Mouse (Mus musculus): ENCODE results near the gene Trak2.
"Not testable (repeated sequence)": the region's sequence is repeated elsewhere in the genome, so short reads cannot be mapped to it uniquely, and the experiment has no call there.

Gene Trak2

DNA sequence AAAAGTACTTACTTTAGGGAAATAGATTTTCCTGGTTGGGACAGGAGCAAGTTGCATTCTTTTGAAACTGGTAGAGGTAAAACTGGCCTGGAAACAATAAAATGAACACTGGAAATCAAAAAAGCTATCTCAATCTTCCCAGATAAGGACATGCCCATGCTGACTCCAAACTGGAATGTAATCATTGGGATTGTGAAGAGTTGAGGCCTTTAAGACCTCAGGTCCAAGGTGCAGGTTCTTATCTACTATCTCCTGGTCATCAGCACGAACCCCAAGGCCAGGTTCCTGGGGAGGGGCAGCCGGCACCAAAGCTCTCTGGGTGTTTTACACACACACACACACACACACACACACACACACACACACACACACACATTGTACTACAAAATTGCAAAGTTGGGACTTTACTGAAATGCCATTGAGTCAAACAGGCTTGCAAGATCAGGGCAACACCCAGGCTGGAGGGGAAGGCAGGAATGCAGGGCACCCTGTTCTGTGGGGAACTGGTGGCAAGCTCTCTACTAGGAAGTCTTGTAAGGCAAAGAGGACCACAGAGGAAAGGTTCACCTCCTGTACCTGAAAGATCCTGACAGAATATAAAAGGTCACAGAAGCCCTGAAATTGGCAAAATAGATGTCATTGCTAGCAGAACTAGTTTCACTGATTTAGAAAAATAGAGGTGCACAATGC, 81.6 kb downstream of the Trak2 start:
- peak in 1 of 2 experiments; percentile 12 for DNase-seq (ENCODE audit: inconsistent age in 2 of 2, low spot score in 1 of 2)

DNA sequence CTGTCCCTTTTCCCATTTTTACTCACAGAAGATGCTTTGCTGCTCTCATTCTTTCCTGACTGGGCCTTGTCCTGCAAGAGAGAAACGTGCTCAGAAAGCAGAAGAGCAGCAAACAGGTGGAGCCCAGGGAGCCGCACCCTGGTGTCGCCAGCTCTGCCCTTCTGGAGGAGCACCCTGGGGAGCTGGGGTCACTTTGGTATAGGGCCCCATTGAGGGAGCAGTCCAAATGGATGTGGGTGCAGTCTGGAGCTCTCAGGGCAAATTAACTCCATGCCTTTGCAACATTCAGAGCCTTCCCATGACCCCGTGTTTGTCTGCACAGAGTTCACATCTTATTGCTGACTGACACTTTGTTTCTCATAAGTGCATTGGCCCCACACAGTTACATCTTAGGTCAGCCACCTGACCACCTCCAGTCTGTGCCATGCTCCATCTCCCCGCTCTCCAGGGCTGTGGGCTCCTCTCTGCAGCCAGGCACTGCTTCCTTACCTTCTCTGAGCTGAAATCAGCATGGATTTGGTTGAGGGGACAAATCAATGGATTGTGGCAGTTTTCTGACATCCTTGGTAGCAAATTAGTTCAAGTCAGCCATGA, 82.4 kb downstream of the Trak2 start:
- peak in 1 of 2 experiments; percentile 10 for DNase-seq (ENCODE audit: inconsistent age in 2 of 2, low spot score in 1 of 2)

DNA sequence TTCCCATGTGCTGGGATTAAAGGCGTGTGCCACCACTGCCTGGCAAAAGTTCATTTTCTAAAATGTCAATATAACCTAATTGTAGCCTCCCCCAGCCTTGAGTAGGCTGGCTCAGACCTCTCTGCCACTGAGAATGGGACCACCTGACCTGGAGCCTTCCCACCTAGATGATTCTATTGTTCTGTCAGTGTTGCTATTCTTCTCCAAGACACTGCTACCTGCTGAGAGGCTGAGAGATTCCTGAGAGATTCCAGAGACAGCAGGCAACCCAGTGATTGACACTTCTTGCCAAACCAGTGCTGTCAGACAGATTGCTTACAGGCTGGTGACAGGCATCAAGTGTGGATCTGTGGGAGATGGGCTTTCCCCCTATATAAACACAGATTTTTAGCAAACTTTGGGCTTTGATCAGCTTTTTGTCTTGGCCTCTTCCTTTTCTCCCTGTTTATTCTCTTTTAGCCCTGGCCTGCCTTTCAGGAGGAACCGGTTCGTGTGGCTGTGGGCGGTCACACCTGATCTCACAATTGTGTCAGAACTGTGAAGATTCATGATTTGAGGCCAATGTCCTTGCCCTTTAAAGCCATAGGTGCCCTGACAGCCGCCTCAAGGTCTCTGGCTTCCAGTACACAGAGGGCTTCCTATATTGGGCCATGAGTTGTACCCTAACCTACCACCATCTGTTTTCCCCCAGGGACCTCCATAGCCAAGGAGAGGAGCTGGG, 83.2 kb downstream of the Trak2 start:
- DNase-seq (ENCODE audit: inconsistent age in 2 of 2, low spot score in 1 of 2) = peak in 1 of 2 experiments; percentile 27

DNA sequence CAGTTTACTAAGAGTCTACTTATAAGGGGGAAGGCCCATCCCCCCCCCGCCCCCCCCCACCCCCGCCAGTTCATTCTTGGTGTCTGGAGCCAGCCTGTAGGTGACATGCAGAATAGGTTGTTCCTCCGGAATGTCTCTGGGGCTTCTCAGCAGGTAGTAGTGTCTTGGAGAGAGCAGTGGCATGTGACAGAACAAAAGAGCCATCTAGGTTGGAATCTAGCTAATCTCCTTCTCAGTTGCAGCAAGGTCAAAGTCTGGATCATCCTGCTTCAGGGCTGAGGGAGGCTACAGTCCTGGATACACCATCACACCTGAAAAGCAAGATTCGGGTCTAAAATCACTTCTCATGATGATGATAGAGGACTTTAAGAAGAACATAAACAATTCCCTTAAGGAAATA, 87.6 kb downstream of the Trak2 start:
- DNase-seq (ENCODE audit: inconsistent age in 2 of 2, low spot score in 1 of 2) = peak in 1 of 2 experiments; percentile 10

DNA sequence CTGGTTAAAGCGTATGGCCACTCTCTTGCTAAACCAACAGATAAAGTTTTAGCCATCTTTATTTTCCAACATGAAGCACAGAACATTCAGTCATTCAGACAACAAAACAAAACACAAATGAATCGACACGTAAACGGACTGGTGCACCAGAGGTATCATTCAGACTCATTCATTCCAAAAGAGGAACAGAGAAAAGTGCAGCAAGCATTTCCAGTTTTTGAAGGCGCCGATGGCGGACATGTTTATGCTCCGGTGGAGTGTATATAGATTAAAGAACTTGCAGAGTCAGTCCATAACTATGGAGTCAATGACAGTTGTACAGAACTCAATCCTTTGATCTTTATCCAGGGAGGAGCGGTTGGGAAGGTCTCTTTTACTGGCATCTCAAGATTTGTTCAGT, 90.0 kb downstream of the Trak2 start:
- peak in 1 of 2 experiments; percentile 10 for DNase-seq (ENCODE audit: inconsistent age in 2 of 2, low spot score in 1 of 2)

DNA sequence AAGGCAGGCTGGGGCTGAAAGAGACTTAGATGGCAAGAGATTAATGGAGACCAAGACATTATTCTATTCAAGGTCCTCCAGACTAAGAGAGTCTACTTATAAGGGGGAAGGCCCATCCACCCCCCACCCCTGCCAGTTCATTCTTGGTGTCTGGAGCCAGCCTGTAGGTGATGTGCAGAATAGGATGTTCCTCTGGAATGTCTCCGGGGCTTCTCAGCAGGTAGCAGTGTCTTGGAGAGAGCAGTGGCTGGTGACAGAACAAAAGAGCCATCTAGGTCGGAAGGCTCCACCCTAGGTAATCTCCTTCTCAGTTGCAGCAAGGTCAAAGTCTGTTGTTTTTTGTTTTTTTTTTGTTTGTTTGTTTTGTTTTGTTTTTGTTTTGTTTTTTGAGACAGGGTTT, 93.9 kb downstream of the Trak2 start:
- not testable (repeated sequence) for DNase-seq (ENCODE audit: inconsistent age in 2 of 2, low spot score in 1 of 2)

DNA sequence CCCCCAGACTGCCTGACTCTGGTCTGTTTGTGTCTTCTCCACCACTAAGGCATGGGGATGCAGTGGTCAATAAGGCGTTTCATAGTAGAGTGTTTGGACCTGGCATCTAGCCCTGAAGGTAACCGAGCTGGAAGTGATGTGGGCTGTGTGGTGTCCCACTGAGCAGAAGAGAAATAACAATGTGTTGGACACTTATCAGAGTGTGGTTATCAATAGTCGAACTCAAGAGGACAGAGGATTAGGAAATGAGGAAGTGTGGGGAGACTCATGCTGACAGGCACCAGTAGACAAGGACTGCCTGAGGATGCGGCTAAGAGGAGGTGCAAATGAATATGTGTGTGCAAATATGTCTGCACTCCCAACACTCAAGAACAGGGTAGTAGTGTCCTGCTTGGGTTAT, 96.7 kb downstream of the Trak2 start:
- peak in 1 of 2 experiments; percentile 15 for DNase-seq (ENCODE audit: inconsistent age in 2 of 2, low spot score in 1 of 2)

DNA sequence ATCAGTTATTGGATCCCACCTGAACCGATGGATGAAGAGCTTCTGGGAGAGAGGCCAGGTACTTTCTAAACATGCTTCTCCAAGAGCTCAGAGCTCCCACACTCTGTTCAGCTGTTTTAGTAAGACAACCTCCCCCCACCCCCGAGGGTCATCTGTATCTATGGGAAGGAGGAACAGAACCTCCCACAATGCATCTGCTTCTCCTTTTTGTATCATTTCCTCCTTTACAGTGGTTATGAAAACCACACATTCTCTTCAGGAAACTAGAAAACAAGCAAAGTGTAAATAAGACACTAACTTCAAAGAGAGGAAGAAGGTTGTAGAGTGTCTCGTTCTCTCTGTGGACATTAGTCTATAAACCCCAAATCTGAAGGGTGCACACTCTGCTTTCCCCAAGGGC, 112.6 kb downstream of the Trak2 start:
- DNase-seq (ENCODE audit: inconsistent age in 2 of 2, low spot score in 1 of 2) = not testable (repeated sequence)

DNA sequence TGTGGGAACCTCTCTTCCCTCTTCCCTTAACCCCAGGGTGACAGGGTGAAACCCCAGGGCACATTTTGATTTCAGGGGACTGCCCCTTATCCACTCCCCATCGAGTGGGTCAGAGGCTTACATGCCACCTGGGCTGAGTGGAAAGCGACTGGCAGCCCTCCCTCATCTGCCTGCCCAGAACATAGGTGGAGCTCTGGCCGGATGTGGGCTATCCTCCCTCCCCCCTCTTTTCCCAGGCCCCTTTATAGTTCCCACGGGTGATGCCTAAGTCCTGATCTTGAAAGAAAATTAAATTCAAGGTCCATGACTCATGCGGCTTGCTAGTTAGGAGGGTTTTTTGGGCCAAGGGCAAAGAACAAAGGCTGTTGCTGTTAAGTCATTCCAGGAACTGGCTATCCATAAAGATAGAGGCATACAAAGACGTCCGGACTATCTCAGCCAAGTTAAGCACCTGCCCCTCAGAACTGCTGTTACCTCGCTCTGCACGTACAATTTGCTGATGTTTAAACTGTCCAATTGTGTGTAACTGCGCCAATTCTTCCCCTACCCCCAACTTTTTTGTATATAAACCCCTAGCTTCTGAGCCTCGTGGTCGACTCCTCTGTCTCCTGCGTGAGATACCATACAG, 113.4 kb downstream of the Trak2 start:
- peak; percentile 84 to 92 for DNase-seq (ENCODE audit: inconsistent age in 2 of 2, low spot score in 1 of 2)

DNA sequence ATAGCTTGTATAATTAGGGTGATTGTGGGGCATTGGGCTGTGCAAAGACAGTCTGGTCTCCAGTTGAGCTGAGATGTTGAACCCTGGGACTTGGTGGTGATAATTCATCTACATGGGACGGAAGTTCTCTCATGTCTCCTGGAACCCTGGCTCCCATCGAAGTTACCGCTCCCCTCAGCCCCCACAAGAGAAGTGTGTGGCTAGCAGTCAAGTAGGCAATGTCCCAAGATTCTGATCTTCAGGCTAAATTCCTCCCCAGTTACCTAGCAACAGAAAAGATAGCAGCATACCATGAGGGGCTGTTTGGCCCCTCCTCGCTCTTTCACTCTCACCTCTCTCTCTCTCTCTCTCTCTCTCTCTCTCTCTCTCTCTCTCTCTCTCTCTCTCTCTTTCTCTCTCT, 114.1 kb downstream of the Trak2 start:
- peak in 1 of 2 experiments; percentile 48 for DNase-seq (ENCODE audit: inconsistent age in 2 of 2, low spot score in 1 of 2)

DNA sequence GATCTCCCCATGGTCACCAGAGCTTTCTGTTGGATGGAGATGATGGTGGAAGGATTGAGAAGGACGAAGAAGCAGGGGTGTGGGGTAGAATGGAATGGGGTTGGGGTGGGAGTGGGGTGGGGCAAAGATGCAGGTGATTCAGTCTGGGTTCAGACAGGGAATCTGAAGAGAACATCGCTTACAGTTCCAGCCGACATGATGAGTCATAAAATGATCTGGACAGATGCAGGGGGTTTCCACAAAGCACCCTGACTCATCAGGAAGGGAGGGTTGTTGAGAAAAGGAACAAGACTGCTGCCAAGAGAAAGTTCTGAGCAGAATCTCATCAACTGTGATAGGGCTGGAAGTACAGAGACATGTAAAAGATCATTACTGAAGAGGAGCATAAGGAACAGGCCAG, 116.4 kb downstream of the Trak2 start:
- DNase-seq (ENCODE audit: inconsistent age in 2 of 2, low spot score in 1 of 2) = peak; percentile 57 to 67
